Mouse (Mus musculus) limb, embryonic 14.5 days (tissue): ENCODE results near the gene Xcl1. TPM values are rescaled to one million over a fixed set of nuclear protein-coding genes. Genes with fewer than 3 reads are reported as not detected.

Experiments
- ATAC-seq: fragments of 200-750 bp; cut with Nextera tagmentation; 2 replicates; pipeline ENCODE4 v1.8.0; 2017; ENCODE audit warnings: low read depth, moderate number of reproducible peaks, moderate TSS enrichment; ENCODE audit not compliant: low FRiP score
- DNase-seq: peaks from one replicate; pipeline ENCODE4 v3.0.0-alpha.2; 2015; ENCODE audit warnings: low spot score
- H3K27ac ChIP-seq: fragments of 300-500 bp; sonication (generic); replicated peaks from 2 replicates; pipeline ENCODE4 v1.5.1; 2014; ENCODE audit warnings: low read depth, mild to moderate bottlenecking, low read length, moderate library complexity, mixed read lengths
- H3K27me3 ChIP-seq: fragments of 300-500 bp; sonication (generic); 2 replicates; pipeline ENCODE4 v1.6.1; 2014; ENCODE audit warnings: low read length, mixed read lengths; ENCODE audit not compliant: control insufficient read depth, insufficient read depth
- H3K36me3 ChIP-seq: fragments of 300-500 bp; sonication (generic); 2 replicates; pipeline ENCODE4 v1.6.1; 2014; ENCODE audit warnings: mild to moderate bottlenecking, low read length, moderate library complexity, mixed read lengths; ENCODE audit not compliant: control insufficient read depth, insufficient read depth
- H3K4me1 ChIP-seq: fragments of 300-500 bp; sonication (generic); 2 replicates; pipeline ENCODE4 v1.6.1; 2014; ENCODE audit warnings: antibody characterized with exemption, low read length, mixed read lengths; ENCODE audit not compliant: control insufficient read depth, insufficient read depth
- H3K4me2 ChIP-seq: fragments of 300-500 bp; sonication (generic); replicated peaks from 2 replicates; pipeline ENCODE4 v1.6.1; 2014; ENCODE audit warnings: low read depth, mild to moderate bottlenecking, low read length, moderate library complexity; ENCODE audit not compliant: severe bottlenecking
- H3K4me3 ChIP-seq: fragments of 300-500 bp; sonication (generic); replicated peaks from 2 replicates; pipeline ENCODE4 v1.5.1; 2014; ENCODE audit warnings: low read length
- H3K9ac ChIP-seq: fragments of 300-500 bp; sonication (generic); 2 replicates; pipeline ENCODE4 v1.6.1; 2014; ENCODE audit warnings: mild to moderate bottlenecking, low read depth, low read length, moderate library complexity; ENCODE audit not compliant: severe bottlenecking
- H3K9me3 ChIP-seq: fragments of 300-500 bp; sonication (generic); 2 replicates; pipeline ENCODE4 v1.6.1; 2016; ENCODE audit warnings: low read length; ENCODE audit not compliant: control insufficient read depth
- POLR2A ChIP-seq: fragments of 200-500 bp; IDR thresholded peaks from 2 replicates; pipeline ENCODE4 v1.8.0; 2012; ENCODE audit warnings: inconsistent platforms, mild to moderate bottlenecking, moderate library complexity, borderline replicate concordance; ENCODE audit not compliant: insufficient read depth, insufficient read length; ENCODE audit errors: extremely low read depth
- WGBS: fragments of 180-500 bp; shearing (Covaris S2); extraction: QIAGEN DNeasy Blood & Tissue Kit; methylation state at CpG from one replicate; pipeline ENCODE4 v1.1.7; 2014; 5-methylcytosine and 5-hydroxymethylcytosine counted together
- polyA plus RNA-seq, 2 experiments: library from polyadenylated mRNA; depleted of rRNA in 1 of 2; stranded (reverse) in 1 of 2; unstranded in 1 of 2; fragments of >200 nt; fragmentation: Nextera tagmentation in 1 of 2; extraction: Ambion mirVana in 1 of 2; gene quantifications; 2 replicates each; pipeline versions ENCODE4 v1.2.1 to v1.2.3; 2012 to 2014

Gene Xcl1
- polyA plus RNA-seq, 2 experiments: not detected

DNA sequence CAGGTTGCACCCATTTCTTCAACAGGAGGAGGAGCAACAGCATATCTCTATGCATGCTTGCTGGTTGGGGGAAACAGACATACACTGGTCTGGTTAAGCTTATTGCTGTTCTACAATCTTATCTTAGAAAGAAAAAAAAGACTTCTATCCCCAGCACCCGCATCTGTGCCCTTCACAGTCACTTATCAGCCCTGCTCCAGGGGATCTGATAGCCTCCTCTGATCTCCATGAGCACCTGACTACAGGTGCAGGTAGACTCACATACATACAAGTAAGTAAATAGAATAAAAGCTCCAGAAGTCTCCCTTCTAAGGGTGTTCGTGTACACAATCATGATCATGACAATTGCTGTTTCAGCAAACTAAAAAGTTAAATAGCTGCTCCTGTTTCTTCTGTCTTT, 733 bp upstream of the Xcl1 start:
- ATAC-seq: no peak
- Histone ChIP-seq H3K9ac (no peak overlapping the region), H3K36me3 (no peaks in the 10 kb centered on the region)

DNA sequence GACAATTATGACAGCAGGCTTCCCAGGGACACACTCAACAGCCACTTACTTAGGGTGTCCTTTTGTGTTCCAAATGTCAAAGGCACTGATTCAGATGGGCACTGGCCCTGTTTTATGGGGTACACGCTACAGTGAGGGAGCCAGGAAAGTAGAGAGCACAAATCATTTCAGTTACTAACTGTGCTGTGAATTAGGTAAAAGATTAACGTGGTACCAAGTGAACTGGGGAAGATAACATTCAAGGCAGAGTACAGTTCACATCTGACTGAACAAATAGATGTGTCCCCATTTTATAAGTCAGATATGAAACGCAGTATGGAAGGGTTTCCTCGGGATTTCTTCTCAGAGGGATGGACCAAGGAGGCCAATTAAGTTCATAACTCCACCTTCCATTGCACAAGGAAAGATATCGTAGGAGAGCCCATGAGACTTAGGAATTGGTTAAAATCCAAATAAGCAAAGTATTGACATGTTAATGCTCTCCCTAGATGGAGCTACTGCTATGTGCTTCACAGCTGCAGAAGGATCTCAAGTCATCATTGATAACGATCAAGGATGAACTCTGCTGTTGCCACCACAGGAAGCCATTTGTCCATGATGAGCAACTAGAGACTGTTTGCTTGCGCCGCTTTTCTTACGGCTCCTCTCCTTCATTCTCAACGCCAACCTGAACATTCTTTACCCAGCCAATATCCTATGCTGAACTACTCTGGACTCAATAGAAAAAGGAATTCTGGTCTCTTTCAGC, 1.7 kb downstream of the Xcl1 start:
- no peak overlapping the region for H3K9ac ChIP-seq
- no peaks in the 10 kb centered on the region for H3K27me3 ChIP-seq
- no peak overlapping the region for H3K4me3 ChIP-seq
- TF ChIP-seq POLR2A: no peak
- no peak for ATAC-seq
- H3K4me1 ChIP-seq: no peaks in the 10 kb centered on the region
- DNase-seq: no peak
- no peak overlapping the region for H3K4me2 ChIP-seq
- no peak overlapping the region for H3K27ac ChIP-seq
- 91% methylated on average over 10 of the region's 10 CpGs for WGBS
- no peaks in the 10 kb centered on the region for H3K36me3 ChIP-seq
- H3K9me3 ChIP-seq: no peaks in the 10 kb centered on the region

More for the DNA sequence above, 733 bp upstream of the Xcl1 start:
- H3K27me3 ChIP-seq: no peaks in the 10 kb centered on the region
- H3K9me3 ChIP-seq: no peaks in the 10 kb centered on the region
- H3K4me2 ChIP-seq: no peak overlapping the region
- H3K4me3 ChIP-seq: no peak overlapping the region
- TF ChIP-seq POLR2A: no peak
- no peaks in the 10 kb centered on the region for H3K4me1 ChIP-seq
- 67% methylated on average over 2 of the region's 2 CpGs for WGBS
- no peak overlapping the region for H3K27ac ChIP-seq
- no peak for DNase-seq

- Histone ChIP-seq H3K4me1 (no peaks in the 10 kb centered on the region), H3K4me3 (no peak overlapping the region), H3K9me3 (no peaks in the 10 kb centered on the region), H3K27ac (no peak overlapping the region), H3K9ac (no peak overlapping the region), H3K4me2 (no peak overlapping the region), H3K36me3 (no peaks in the 10 kb centered on the region), H3K27me3 (no peaks in the 10 kb centered on the region)
- 91% methylated on average over 7 of the region's 7 CpGs for WGBS
- no peak for DNase-seq
- no peak for TF ChIP-seq POLR2A
- no peak for ATAC-seq
Measured at GRCm38 (mm10) chr1:164931135-164931534, 4.2 kb downstream of the Xcl1 start.

DNA sequence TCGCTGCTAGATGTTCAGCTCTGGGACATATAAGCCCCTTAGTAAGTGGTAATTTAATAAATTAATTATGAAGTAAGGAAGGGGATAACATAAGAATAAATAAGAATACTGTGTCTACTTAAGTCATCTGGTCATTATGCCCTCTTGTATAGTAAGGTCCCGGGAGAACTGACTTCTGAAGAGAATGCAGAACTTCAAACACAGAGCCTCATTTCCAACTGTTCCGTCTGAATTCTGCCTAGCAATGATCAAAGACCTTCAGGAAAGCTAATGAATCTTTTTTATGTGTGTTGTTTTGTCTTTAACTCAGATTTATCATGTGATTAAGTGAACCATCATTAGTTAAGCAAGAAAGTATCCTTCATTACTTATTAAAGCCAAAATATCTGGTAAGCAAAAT, 5.3 kb downstream of the Xcl1 start:
- no peak for ATAC-seq
- no peak for DNase-seq
- TF ChIP-seq POLR2A: no peak
- Histone ChIP-seq H3K27ac (no peak overlapping the region), H3K4me3 (no peak overlapping the region), H3K36me3 (no peaks in the 10 kb centered on the region), H3K4me1 (no peaks in the 10 kb centered on the region), H3K9me3 (no peaks in the 10 kb centered on the region), H3K9ac (no peak overlapping the region), H3K4me2 (no peak overlapping the region), H3K27me3 (no peaks in the 10 kb centered on the region)
- 47% methylated on average over 3 of the region's 3 CpGs for WGBS

GRCm38 (mm10) chr1:164926534-164927160, 8.7 kb downstream of the Xcl1 start:
- H3K27me3 ChIP-seq: no peaks in the 10 kb centered on the region
- ATAC-seq: no peak
- no peak overlapping the region for H3K4me2 ChIP-seq
- no peaks in the 10 kb centered on the region for H3K36me3 ChIP-seq
- no peaks in the 10 kb centered on the region for H3K4me1 ChIP-seq
- no peak overlapping the region for H3K27ac ChIP-seq
- DNase-seq: no peak
- 89% methylated on average over 3 of the region's 3 CpGs for WGBS
- H3K4me3 ChIP-seq: no peak overlapping the region
- no peak for TF ChIP-seq POLR2A
- no peak overlapping the region for H3K9ac ChIP-seq
- no peaks in the 10 kb centered on the region for H3K9me3 ChIP-seq
